Mouse (Mus musculus) cerebellum, adult 2 months (tissue): ENCODE results near the gene Zfhx3.

Experiments used
- CTCF ChIP-seq: fragments of 200-500 bp; IDR thresholded peaks from 2 replicates; pipeline ENCODE4 v1.5.1; 2011; ENCODE audit warnings: low read depth, mild to moderate bottlenecking, control low read depth, low read length, moderate library complexity, borderline replicate concordance; ENCODE audit not compliant: insufficient read depth
- POLR2A ChIP-seq: fragments of 200-500 bp; IDR thresholded peaks from 2 replicates; pipeline ENCODE4 v1.6.1; 2011; ENCODE audit warnings: low read length, control low read depth, borderline replicate concordance; ENCODE audit not compliant: insufficient read depth

GRCm38 (mm10) chr8:108692669-108693665 is 750.5 kb downstream of the Zfhx3 start:
- no peak for TF ChIP-seq POLR2A
- TF ChIP-seq CTCF, result no peak
